Mouse (Mus musculus): ENCODE measurements around the gene Ethe1. TPM values are rescaled to one million over a fixed set of nuclear protein-coding genes. Genes with fewer than 3 reads are reported as not detected.

Gene Ethe1
- polyA plus RNA-seq, 1 experiment, result 13.4 TPM

GRCm38 (mm10) chr7:24600941-24601597 lies 13.7 kb downstream of the Ethe1 start:
- Histone ChIP-seq H3K36me3 (ENCODE audit: control insufficient read depth, insufficient read depth, low read length, poor library complexity, severe bottlenecking) (no peaks in the 10 kb centered on the region), H3K27ac (ENCODE audit: insufficient read depth, low read length) (no peak overlapping the region), H3K4me1 (ENCODE audit: control insufficient read depth, insufficient read depth, low read length) (peaks cover 2% of the 10 kb centered on the region), H3K9ac (ENCODE audit: low read depth, poor library complexity, severe bottlenecking) (no peak overlapping the region), H3K27me3 (ENCODE audit: control insufficient read depth, insufficient read depth, low read length, poor library complexity, severe bottlenecking) (no peaks in the 10 kb centered on the region), H3K9me3 (replicated peaks; ENCODE audit: control insufficient read depth, insufficient read depth, low read length, poor library complexity, severe bottlenecking) (no peaks in the 10 kb centered on the region), H3K4me3 (ENCODE audit: low read depth, low read length) (no peak overlapping the region)
- no peak; the same call in 1 of the 2 replicates for TF ChIP-seq EP300 (IDR thresholded peaks at IDR 0.05; ENCODE audit: insufficient read depth, low read depth, low read length)
- peak; percentile 100 for TF ChIP-seq CTCF (IDR thresholded peaks at IDR 0.05; ENCODE audit: low read depth, low read length)

GRCm38 (mm10) chr7:24605561-24605960 lies 18.2 kb downstream of the Ethe1 start:
- no peak overlapping the region for H3K4me3 ChIP-seq (ENCODE audit: low read depth, low read length)
- H3K27ac ChIP-seq (ENCODE audit: insufficient read depth, low read length), result no peak overlapping the region
- H3K36me3 ChIP-seq (ENCODE audit: control insufficient read depth, insufficient read depth, low read length, poor library complexity, severe bottlenecking), result no peaks in the 10 kb centered on the region
- no peaks in the 10 kb centered on the region for H3K9me3 ChIP-seq (replicated peaks; ENCODE audit: control insufficient read depth, insufficient read depth, low read length, poor library complexity, severe bottlenecking)
- peaks cover 2% of the 10 kb centered on the region for H3K4me1 ChIP-seq (ENCODE audit: control insufficient read depth, insufficient read depth, low read length)
- H3K9ac ChIP-seq (ENCODE audit: low read depth, poor library complexity, severe bottlenecking), result no peak overlapping the region
- TF ChIP-seq POLR2A (IDR thresholded peaks at IDR 0.05; ENCODE audit: insufficient read depth, low read length) (no peak), EP300 (IDR thresholded peaks at IDR 0.05; ENCODE audit: insufficient read depth, low read depth, low read length) (no peak), CTCF (IDR thresholded peaks at IDR 0.05; ENCODE audit: low read depth, low read length) (no peak)
- no peaks in the 10 kb centered on the region for H3K27me3 ChIP-seq (ENCODE audit: control insufficient read depth, insufficient read depth, low read length, poor library complexity, severe bottlenecking)

- Histone ChIP-seq H3K9ac (ENCODE audit: low read depth, poor library complexity, severe bottlenecking) (no peak overlapping the region), H3K9me3 (replicated peaks; ENCODE audit: control insufficient read depth, insufficient read depth, low read length, poor library complexity, severe bottlenecking) (no peaks in the 10 kb centered on the region), H3K27me3 (ENCODE audit: control insufficient read depth, insufficient read depth, low read length, poor library complexity, severe bottlenecking) (no peaks in the 10 kb centered on the region), H3K27ac (ENCODE audit: insufficient read depth, low read length) (no peak overlapping the region), H3K4me3 (ENCODE audit: low read depth, low read length) (no peak overlapping the region), H3K36me3 (ENCODE audit: control insufficient read depth, insufficient read depth, low read length, poor library complexity, severe bottlenecking) (no peaks in the 10 kb centered on the region), H3K4me1 (ENCODE audit: control insufficient read depth, insufficient read depth, low read length) (peaks cover 2% of the 10 kb centered on the region)
- TF ChIP-seq EP300 (IDR thresholded peaks at IDR 0.05; ENCODE audit: insufficient read depth, low read depth, low read length), result no peak
- TF ChIP-seq CTCF (IDR thresholded peaks at IDR 0.05; ENCODE audit: low read depth, low read length), result no peak
- TF ChIP-seq POLR2A (IDR thresholded peaks at IDR 0.05; ENCODE audit: insufficient read depth, low read length), result no peak
Observed at GRCm38 (mm10) chr7:24606046-24606445, 18.7 kb downstream of the Ethe1 start.

- Histone ChIP-seq H3K4me1 (ENCODE audit: control insufficient read depth, insufficient read depth, low read length) (peaks cover 2% of the 10 kb centered on the region), H3K4me3 (ENCODE audit: low read depth, low read length) (no peak overlapping the region), H3K36me3 (ENCODE audit: control insufficient read depth, insufficient read depth, low read length, poor library complexity, severe bottlenecking) (no peaks in the 10 kb centered on the region), H3K9ac (ENCODE audit: low read depth, poor library complexity, severe bottlenecking) (no peak overlapping the region), H3K27ac (ENCODE audit: insufficient read depth, low read length) (no peak overlapping the region), H3K27me3 (ENCODE audit: control insufficient read depth, insufficient read depth, low read length, poor library complexity, severe bottlenecking) (no peaks in the 10 kb centered on the region), H3K9me3 (replicated peaks; ENCODE audit: control insufficient read depth, insufficient read depth, low read length, poor library complexity, severe bottlenecking) (no peaks in the 10 kb centered on the region)
- TF ChIP-seq POLR2A (IDR thresholded peaks at IDR 0.05; ENCODE audit: insufficient read depth, low read length) (no peak), EP300 (IDR thresholded peaks at IDR 0.05; ENCODE audit: insufficient read depth, low read depth, low read length) (no peak), CTCF (IDR thresholded peaks at IDR 0.05; ENCODE audit: low read depth, low read length) (no peak)
Observed at GRCm38 (mm10) chr7:24608017-24608416, 20.7 kb downstream of the Ethe1 start.

- Histone ChIP-seq H3K27ac (ENCODE audit: insufficient read depth, low read length) (no peak overlapping the region), H3K4me3 (ENCODE audit: low read depth, low read length) (no peak overlapping the region), H3K9ac (ENCODE audit: low read depth, poor library complexity, severe bottlenecking) (no peak overlapping the region), H3K27me3 (ENCODE audit: control insufficient read depth, insufficient read depth, low read length, poor library complexity, severe bottlenecking) (no peaks in the 10 kb centered on the region), H3K9me3 (replicated peaks; ENCODE audit: control insufficient read depth, insufficient read depth, low read length, poor library complexity, severe bottlenecking) (no peaks in the 10 kb centered on the region), H3K36me3 (ENCODE audit: control insufficient read depth, insufficient read depth, low read length, poor library complexity, severe bottlenecking) (no peaks in the 10 kb centered on the region), H3K4me1 (ENCODE audit: control insufficient read depth, insufficient read depth, low read length) (peaks cover 2% of the 10 kb centered on the region)
- TF ChIP-seq CTCF (IDR thresholded peaks at IDR 0.05; ENCODE audit: low read depth, low read length) (no peak), POLR2A (IDR thresholded peaks at IDR 0.05; ENCODE audit: insufficient read depth, low read length) (no peak), EP300 (IDR thresholded peaks at IDR 0.05; ENCODE audit: insufficient read depth, low read depth, low read length) (no peak)
Observed at GRCm38 (mm10) chr7:24608561-24608960, 21.2 kb downstream of the Ethe1 start.

GRCm38 (mm10) chr7:24610144-24610878 lies 23.0 kb downstream of the Ethe1 start, which contains the start of gene Phldb3:
Phldb3 (plus strand) TSS chr7:24610763.
- Histone ChIP-seq H3K27me3 (ENCODE audit: control insufficient read depth, insufficient read depth, low read length, poor library complexity, severe bottlenecking) (no peaks in the 10 kb centered on the region), H3K4me1 (ENCODE audit: control insufficient read depth, insufficient read depth, low read length) (peaks cover 2% of the 10 kb centered on the region), H3K9ac (ENCODE audit: low read depth, poor library complexity, severe bottlenecking) (peak within 1 kb of the TSS; percentile 32), H3K4me3 (ENCODE audit: low read depth, low read length) (peak within 1 kb of the TSS; percentile 73), H3K9me3 (replicated peaks; ENCODE audit: control insufficient read depth, insufficient read depth, low read length, poor library complexity, severe bottlenecking) (no peaks in the 10 kb centered on the region), H3K27ac (ENCODE audit: insufficient read depth, low read length) (no peak within 1 kb of the TSS), H3K36me3 (ENCODE audit: control insufficient read depth, insufficient read depth, low read length, poor library complexity, severe bottlenecking) (no peaks in the 10 kb centered on the region)
- TF ChIP-seq CTCF (IDR thresholded peaks at IDR 0.05; ENCODE audit: low read depth, low read length), result no peak
- TF ChIP-seq POLR2A (IDR thresholded peaks at IDR 0.05; ENCODE audit: insufficient read depth, low read length), result no peak
- TF ChIP-seq EP300 (IDR thresholded peaks at IDR 0.05; ENCODE audit: insufficient read depth, low read depth, low read length), result no peak

All from ES-Bruce4 (cell line).